Mouse (Mus musculus) midbrain, embryonic 10.5 days (tissue): ENCODE results near the gene Foxo6. TPM values are rescaled to one million over a fixed set of nuclear protein-coding genes. Genes with fewer than 3 reads are reported as not detected.

Experiments used
- DNase-seq: peaks from one replicate; pipeline ENCODE4 v3.0.0-alpha.2; 2017; ENCODE audit warnings: low spot score
- H3K27ac ChIP-seq: fragments of 300-500 bp; sonication (generic); replicated peaks from 2 replicates; pipeline ENCODE4 v1.5.1; 2016; ENCODE audit warnings: mild to moderate bottlenecking
- H3K27me3 ChIP-seq: fragments of 300-500 bp; sonication (generic); 2 replicates; pipeline ENCODE4 v1.6.1; 2016; ENCODE audit warnings: low read depth, mild to moderate bottlenecking; ENCODE audit not compliant: poor library complexity, severe bottlenecking
- H3K36me3 ChIP-seq: fragments of 300-500 bp; sonication (generic); 2 replicates; pipeline ENCODE4 v1.6.1; 2016; ENCODE audit warnings: mild to moderate bottlenecking, moderate library complexity
- H3K4me1 ChIP-seq: fragments of 300-500 bp; sonication (generic); 2 replicates; pipeline ENCODE4 v1.6.1; 2016
- H3K4me3 ChIP-seq: fragments of 300-500 bp; sonication (generic); 2 replicates; pipeline ENCODE4 v1.5.1; 2016; ENCODE audit warnings: mild to moderate bottlenecking, moderate library complexity
- H3K9me3 ChIP-seq: fragments of 300-500 bp; sonication (generic); replicated peaks from 2 replicates; pipeline ENCODE4 v1.6.1; 2016; ENCODE audit warnings: mild to moderate bottlenecking
- WGBS: fragments of 180-500 bp; shearing (Covaris S2); methylation state at CpG from one replicate; pipeline ENCODE4 v1.1.7; 2016; 5-methylcytosine and 5-hydroxymethylcytosine counted together
- polyA plus RNA-seq: library from polyadenylated mRNA; unstranded; fragments of >200 nt; fragmentation: Nextera tagmentation; extraction: Ambion mirVana; gene quantifications from 2 replicates; pipeline ENCODE4 v1.2.1, GENCODE M21; 2016

Gene Foxo6
- polyA plus RNA-seq, 1 experiment from 2014 or later: 0.07 TPM

- Histone ChIP-seq H3K9me3 (no peaks in the 10 kb centered on the region), H3K4me1 (no peaks in the 10 kb centered on the region), H3K36me3 (no peaks in the 10 kb centered on the region), H3K27ac (no peak overlapping the region), H3K27me3 (no peaks in the 10 kb centered on the region), H3K4me3 (no peak overlapping the region)
- 82% methylated on average over 5 of the region's 5 CpGs for whole genome bisulfite sequencing
- no peak for DNase-seq
Observed at GRCm38 (mm10) chr4:120313309-120313708, 26.2 kb upstream of the Foxo6 start.

GRCm38 (mm10) chr4:120304580-120304979 is 17.4 kb upstream of the Foxo6 start:
- H3K27ac ChIP-seq: no peak overlapping the region
- no peaks in the 10 kb centered on the region for H3K36me3 ChIP-seq
- H3K4me1 ChIP-seq: no peaks in the 10 kb centered on the region
- WGBS: 45% methylated on average over 9 of the region's 9 CpGs
- no peaks in the 10 kb centered on the region for H3K9me3 ChIP-seq
- H3K27me3 ChIP-seq: peaks cover 13% of the 10 kb centered on the region; the same call in 1 of the 2 replicates
- no peak overlapping the region for H3K4me3 ChIP-seq
- DNase-seq: no peak

DNA sequence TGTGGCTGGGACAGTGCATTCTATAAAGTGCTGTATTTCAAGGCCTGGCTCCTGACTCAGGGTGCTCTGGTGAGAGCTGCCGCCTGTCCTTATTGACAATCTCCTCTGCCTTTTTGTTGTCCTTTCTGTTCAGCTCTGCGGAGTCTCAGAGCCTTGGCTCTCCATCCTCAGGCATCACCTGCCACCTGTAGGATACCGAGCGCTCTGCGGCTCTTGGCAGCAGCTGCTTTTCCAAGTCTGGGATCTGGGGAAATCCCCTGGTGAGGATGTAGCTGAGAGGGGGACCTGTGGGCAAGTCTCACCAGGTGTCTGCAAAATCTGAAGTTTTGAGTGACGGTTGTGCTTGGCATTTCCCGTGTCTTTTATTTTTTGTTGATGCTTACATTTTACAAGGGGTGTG is 12.1 kb upstream of the Foxo6 start:
- 54% methylated on average over 7 of the region's 7 CpGs for WGBS
- H3K9me3 ChIP-seq: no peaks in the 10 kb centered on the region
- no peak for DNase-seq
- no peak overlapping the region for H3K27ac ChIP-seq
- H3K4me1 ChIP-seq: no peaks in the 10 kb centered on the region
- H3K27me3 ChIP-seq: no peaks in the 10 kb centered on the region; the same call in 1 of the 2 replicates
- H3K4me3 ChIP-seq: no peak overlapping the region
- no peaks in the 10 kb centered on the region for H3K36me3 ChIP-seq

- Histone ChIP-seq H3K27ac (no peak overlapping the region), H3K4me1 (peaks cover 32% of the 10 kb centered on the region), H3K4me3 (no peak overlapping the region), H3K36me3 (no peaks in the 10 kb centered on the region), H3K9me3 (no peaks in the 10 kb centered on the region), H3K27me3 (peaks cover 44% of the 10 kb centered on the region)
- WGBS: 83% methylated on average over 11 of the region's 11 CpGs
- no peak for DNase-seq
Observed at GRCm38 (mm10) chr4:120291106-120291822, 4.1 kb upstream of the Foxo6 start.

GRCm38 (mm10) chr4:120290486-120290885 is 3.3 kb upstream of the Foxo6 start:
- DNase-seq: no peak
- H3K27me3 ChIP-seq: peaks cover 52% of the 10 kb centered on the region
- H3K4me3 ChIP-seq: no peak overlapping the region
- no peak overlapping the region for H3K27ac ChIP-seq
- H3K9me3 ChIP-seq: no peaks in the 10 kb centered on the region
- WGBS: 63% methylated on average over 5 of the region's 5 CpGs
- no peaks in the 10 kb centered on the region for H3K36me3 ChIP-seq
- peaks cover 40% of the 10 kb centered on the region for H3K4me1 ChIP-seq

GRCm38 (mm10) chr4:120289181-120289965 is 2.2 kb upstream of the Foxo6 start:
- Histone ChIP-seq H3K27ac (0 out of 2 replicates have a peak overlapping the region, but pooled peaks have one; percentile 18), H3K36me3 (no peaks in the 10 kb centered on the region), H3K9me3 (no peaks in the 10 kb centered on the region), H3K4me1 (peaks cover 44% of the 10 kb centered on the region), H3K4me3 (no peak overlapping the region), H3K27me3 (peaks cover 63% of the 10 kb centered on the region)
- DNase-seq: no peak
- WGBS: 62% methylated on average over 3 of the region's 3 CpGs

DNA sequence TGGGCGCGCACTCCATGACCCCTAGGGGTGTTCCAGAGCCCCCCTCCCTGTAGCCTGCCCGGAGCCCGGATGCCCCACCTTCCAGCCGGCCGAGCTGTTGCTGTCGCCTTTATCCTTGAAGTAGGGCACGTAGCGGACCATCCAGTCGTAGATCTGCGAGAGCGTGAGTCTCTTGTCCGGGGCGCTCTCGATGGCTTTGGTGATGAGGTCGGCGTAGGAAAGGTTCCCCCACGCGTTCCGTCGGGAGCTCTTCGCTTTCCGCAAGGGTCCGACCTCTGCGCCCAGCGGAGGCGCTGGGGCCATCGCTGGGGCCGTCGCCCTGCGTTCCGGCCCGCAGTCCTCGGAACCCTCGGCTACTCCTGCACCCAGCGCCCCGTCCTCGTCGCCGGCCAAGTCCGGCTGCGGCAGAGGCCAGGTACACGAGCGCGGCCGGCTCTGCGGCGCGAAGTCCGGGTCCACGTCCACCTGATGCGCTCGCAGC is 348 bp downstream of the Foxo6 start:
- Histone ChIP-seq H3K27ac (peak overlapping the region; percentile 82), H3K9me3 (no peaks in the 10 kb centered on the region), H3K4me3 (peak overlapping the region; percentile 77), H3K4me1 (peaks cover 62% of the 10 kb centered on the region), H3K27me3 (peaks cover 89% of the 10 kb centered on the region), H3K36me3 (no peaks in the 10 kb centered on the region)
- DNase-seq: peak; percentile 57
- WGBS: under 1% methylated on average over 53 of the region's 53 CpGs

DNA sequence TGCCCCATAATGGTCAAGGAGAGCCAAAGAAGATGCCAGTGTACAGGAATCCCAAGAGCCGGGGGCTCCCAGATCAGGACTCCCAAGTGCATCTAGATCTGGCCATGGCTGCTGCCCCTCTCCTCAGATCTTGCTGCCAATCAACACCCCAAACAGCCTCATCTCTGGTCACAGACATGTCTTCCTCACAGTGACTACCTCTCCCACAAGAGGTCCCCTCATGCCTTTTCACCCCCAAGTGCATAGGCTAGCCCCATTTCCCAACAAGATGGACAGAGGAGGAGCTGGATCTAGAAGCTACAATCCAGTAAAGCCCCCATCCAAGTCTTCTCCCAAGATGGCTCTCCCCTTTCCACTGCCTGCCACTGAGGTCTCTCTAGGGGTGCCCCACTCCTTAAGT is 1.4 kb downstream of the Foxo6 start:
- H3K27ac ChIP-seq: no peak overlapping the region
- peaks cover 67% of the 10 kb centered on the region for H3K4me1 ChIP-seq
- peaks cover 94% of the 10 kb centered on the region for H3K27me3 ChIP-seq
- peak overlapping the region; percentile 77; the same call in 1 of the 2 replicates for H3K4me3 ChIP-seq
- H3K9me3 ChIP-seq: no peaks in the 10 kb centered on the region
- H3K36me3 ChIP-seq: no peaks in the 10 kb centered on the region
- WGBS: 83% methylated on average over 1 of the region's 1 CpGs
- DNase-seq: no peak

DNA sequence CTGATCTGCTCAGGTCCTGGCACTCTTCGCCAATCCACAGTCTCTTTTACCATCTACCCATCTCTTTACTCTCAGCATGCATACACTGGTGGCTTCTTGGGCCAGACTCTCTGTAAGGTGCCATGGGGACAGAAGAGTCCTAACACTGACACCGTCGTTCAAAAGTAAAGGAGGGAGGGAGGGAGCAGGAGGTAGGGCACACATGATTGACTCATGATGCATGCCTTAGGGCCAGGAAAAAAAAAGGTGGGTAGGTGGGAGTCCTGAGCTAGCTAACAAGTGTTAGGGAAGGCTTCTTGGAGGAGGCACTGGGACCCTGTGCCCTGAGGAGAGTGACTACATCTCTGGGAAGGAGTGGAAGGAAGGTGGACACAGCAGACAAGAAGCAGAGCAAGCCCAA is 1.9 kb downstream of the Foxo6 start:
- Histone ChIP-seq H3K27ac (no peak overlapping the region), H3K27me3 (peaks cover 94% of the 10 kb centered on the region), H3K9me3 (no peaks in the 10 kb centered on the region), H3K36me3 (no peaks in the 10 kb centered on the region), H3K4me1 (peaks cover 63% of the 10 kb centered on the region), H3K4me3 (no peak overlapping the region)
- WGBS: 69% methylated on average over 3 of the region's 3 CpGs
- no peak for DNase-seq

GRCm38 (mm10) chr4:120284187-120284586 is 3.0 kb downstream of the Foxo6 start:
- no peak overlapping the region for H3K4me3 ChIP-seq
- no peaks in the 10 kb centered on the region for H3K9me3 ChIP-seq
- no peak for DNase-seq
- H3K36me3 ChIP-seq: no peaks in the 10 kb centered on the region
- 74% methylated on average over 1 of the region's 1 CpGs for WGBS
- peaks cover 59% of the 10 kb centered on the region for H3K4me1 ChIP-seq
- H3K27ac ChIP-seq: no peak overlapping the region
- H3K27me3 ChIP-seq: peaks cover 94% of the 10 kb centered on the region

DNA sequence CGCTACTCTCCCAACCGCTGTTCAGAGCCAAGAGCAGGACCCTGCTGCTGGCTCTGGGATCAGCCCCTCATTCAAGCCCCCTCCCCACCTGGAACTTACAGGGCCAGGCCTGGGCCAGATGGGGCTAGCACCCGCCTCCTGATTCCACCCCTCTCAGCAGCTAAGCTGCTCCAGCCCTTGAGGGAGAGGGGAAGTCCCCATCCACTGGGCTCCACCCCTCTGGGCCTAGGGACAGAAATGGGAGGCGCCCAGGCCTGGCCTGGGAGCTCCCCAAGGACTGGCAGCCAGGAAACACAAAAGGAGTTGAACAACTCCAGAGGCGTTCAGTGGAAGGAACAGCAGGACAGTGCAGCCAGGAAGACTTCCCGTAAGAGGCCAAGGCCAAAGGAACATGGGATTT is 4.0 kb downstream of the Foxo6 start:
- WGBS: 12% methylated on average over 5 of the region's 6 CpGs
- Histone ChIP-seq H3K27ac (peak overlapping the region; percentile 81), H3K27me3 (peaks cover 97% of the 10 kb centered on the region), H3K9me3 (no peaks in the 10 kb centered on the region), H3K4me1 (peaks cover 62% of the 10 kb centered on the region), H3K4me3 (peak overlapping the region; percentile 60), H3K36me3 (no peaks in the 10 kb centered on the region)
- DNase-seq: peak; percentile 53

DNA sequence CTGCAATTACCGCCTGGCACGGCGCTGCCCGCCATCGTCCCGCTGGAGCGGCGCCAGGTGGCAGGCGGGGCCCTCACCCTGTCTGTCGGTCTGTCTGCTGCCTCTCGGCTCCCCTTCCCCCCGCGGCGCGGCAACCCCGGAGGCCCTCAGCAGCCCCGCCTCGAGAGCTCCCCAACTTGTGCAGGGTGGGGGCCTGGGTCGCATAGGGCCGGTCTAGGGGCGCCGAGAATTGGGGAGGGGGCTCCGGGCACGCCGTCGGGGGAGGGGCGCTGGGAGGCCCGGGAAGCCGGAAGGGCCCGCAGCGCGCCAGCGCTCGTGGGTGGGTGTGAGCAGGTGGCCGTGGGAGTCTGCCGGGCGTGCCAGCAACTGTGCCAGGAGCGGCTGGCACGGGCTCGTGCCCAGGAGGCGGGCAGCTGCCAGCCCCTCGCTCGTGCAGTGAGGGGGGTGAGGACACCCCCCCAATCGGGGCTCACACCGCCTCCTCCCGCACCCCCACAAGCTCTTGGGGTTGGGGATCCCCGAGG is 4.5 kb downstream of the Foxo6 start:
- peaks cover 100% of the 10 kb centered on the region for H3K27me3 ChIP-seq
- H3K4me3 ChIP-seq: peak overlapping the region; percentile 60
- no peaks in the 10 kb centered on the region for H3K9me3 ChIP-seq
- peaks cover 61% of the 10 kb centered on the region for H3K4me1 ChIP-seq
- WGBS: under 1% methylated on average over 47 of the region's 47 CpGs
- no peak for DNase-seq
- H3K36me3 ChIP-seq: no peaks in the 10 kb centered on the region
- peak overlapping the region; percentile 81 for H3K27ac ChIP-seq

GRCm38 (mm10) chr4:120281011-120281410 is 6.1 kb downstream of the Foxo6 start:
- DNase-seq: no peak
- H3K27me3 ChIP-seq: peaks cover 100% of the 10 kb centered on the region
- H3K4me3 ChIP-seq: no peak overlapping the region
- WGBS: 77% methylated on average over 3 of the region's 3 CpGs
- no peaks in the 10 kb centered on the region for H3K9me3 ChIP-seq
- no peak overlapping the region for H3K27ac ChIP-seq
- H3K4me1 ChIP-seq: peaks cover 54% of the 10 kb centered on the region
- no peaks in the 10 kb centered on the region for H3K36me3 ChIP-seq
